Mouse (Mus musculus) cerebellum, adult 9-11 months (tissue): ENCODE data around the gene Mast4.
"Not testable (repeated sequence)": the region's sequence is repeated elsewhere in the genome, so short reads cannot be mapped to it uniquely, and the experiment has no call there.

Experiments
- DNase-seq: peaks from one replicate; pipeline ENCODE4 v3.0.0; 2022

Gene Mast4

GRCm38 (mm10) chr13:102728951-102729350 is 605.3 kb downstream of the Mast4 start:
- DNase-seq: not testable (repeated sequence)

GRCm38 (mm10) chr13:102728035-102728434 is 606.3 kb downstream of the Mast4 start:
- DNase-seq: no peak

- no peak for DNase-seq
Measured at GRCm38 (mm10) chr13:102726876-102727275, 607.4 kb downstream of the Mast4 start.

GRCm38 (mm10) chr13:102725906-102726305 is 608.4 kb downstream of the Mast4 start:
- DNase-seq: no peak

- no peak for DNase-seq
Measured at GRCm38 (mm10) chr13:102725416-102725815, 608.9 kb downstream of the Mast4 start.

GRCm38 (mm10) chr13:102716973-102717372 is 617.3 kb downstream of the Mast4 start:
- DNase-seq: no peak

- no peak for DNase-seq
Measured at GRCm38 (mm10) chr13:102700744-102701143, 633.6 kb downstream of the Mast4 start.

- DNase-seq: no peak
Measured at GRCm38 (mm10) chr13:102700176-102700575, 634.1 kb downstream of the Mast4 start.

- peak; percentile 22 for DNase-seq
Measured at GRCm38 (mm10) chr13:102698751-102699323, 635.5 kb downstream of the Mast4 start.

- DNase-seq: no peak
Measured at GRCm38 (mm10) chr13:102698335-102698734, 636.0 kb downstream of the Mast4 start.

- no peak for DNase-seq
Measured at GRCm38 (mm10) chr13:102695121-102695905, 639.0 kb downstream of the Mast4 start.

- no peak for DNase-seq
Measured at GRCm38 (mm10) chr13:102694154-102694553, 640.1 kb downstream of the Mast4 start.

GRCm38 (mm10) chr13:102693341-102693801 is 640.9 kb downstream of the Mast4 start, which contains the start of gene Cd180:
TSS of gene Cd180 (plus strand) at chr13:102693558.
- DNase-seq: no peak

- no peak for DNase-seq
Measured at GRCm38 (mm10) chr13:102691408-102692150, 642.7 kb downstream of the Mast4 start.

- DNase-seq: no peak
Measured at GRCm38 (mm10) chr13:102690184-102690583, 644.1 kb downstream of the Mast4 start.

GRCm38 (mm10) chr13:102689201-102690090 is 644.9 kb downstream of the Mast4 start:
- DNase-seq: no peak

GRCm38 (mm10) chr13:102688121-102688520 is 646.2 kb downstream of the Mast4 start:
- DNase-seq: no peak

GRCm38 (mm10) chr13:102684890-102685289 is 649.4 kb downstream of the Mast4 start:
- no peak for DNase-seq
